Mouse (Mus musculus) E14TG2a.4 (cell line): Measurements from ENCODE around the gene Neu4.
"Not testable (repeated sequence)": the region's sequence is repeated elsewhere in the genome, so short reads cannot be mapped to it uniquely, and the experiment has no call there.

Source experiments
- CTCF ChIP-seq: conservative IDR thresholded peaks from 2 replicates; pipeline ENCODE4 v1.5.1; 2014; ENCODE audit warnings: low read length
- POU5F1 ChIP-seq: IDR thresholded peaks from 2 replicates; pipeline ENCODE4 v1.6.1; 2014; ENCODE audit warnings: low read length, borderline replicate concordance

DNA sequence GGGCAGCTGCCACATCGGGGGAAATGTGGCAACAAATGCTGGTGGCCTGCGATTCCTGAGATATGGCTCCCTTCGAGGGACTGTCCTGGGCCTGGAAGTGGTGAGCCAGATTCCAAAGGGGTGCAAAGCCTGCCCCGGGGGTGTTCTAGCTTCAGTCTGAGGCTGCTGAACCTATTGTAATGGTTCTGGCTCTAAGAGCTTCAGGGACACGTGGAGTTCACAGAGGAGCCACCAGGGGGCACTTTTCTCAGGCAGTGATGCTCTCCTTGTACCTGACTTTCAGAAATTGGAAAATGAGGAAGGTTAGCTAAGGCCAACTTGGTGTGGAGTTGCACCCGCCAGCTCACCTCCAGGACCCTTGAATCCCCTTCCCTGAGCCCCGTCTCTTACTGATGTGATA lies 42.0 kb upstream of the Neu4 start:
- not testable (repeated sequence) for TF ChIP-seq CTCF, POU5F1
